Mouse (Mus musculus): ENCODE data around the gene Tshz2. TPM values are rescaled to one million over a fixed set of nuclear protein-coding genes. Genes with fewer than 3 reads are reported as not detected.

Gene Tshz2
- polyA plus RNA-seq, 1 experiment = 16.1 TPM

- Histone ChIP-seq H3K27ac (ENCODE audit: insufficient read depth, low read length) (no peak overlapping the region), H3K27me3 (ENCODE audit: control insufficient read depth, insufficient read depth, low read length) (no peaks in the 10 kb centered on the region), H3K4me3 (replicated peaks; ENCODE audit: insufficient read depth, low read depth, low read length) (no peak overlapping the region), H3K4me1 (ENCODE audit: control insufficient read depth, insufficient read depth, low read length) (no peaks in the 10 kb centered on the region)
- WGBS = 30% methylated on average over 18 of the region's 18 CpGs
- DNase-seq = no peak
- no peak for TF ChIP-seq CTCF (IDR thresholded peaks at IDR 0.05; ENCODE audit: borderline replicate concordance, insufficient read depth, low read depth, low read length)
- no peak for TF ChIP-seq POLR2A (IDR thresholded peaks at IDR 0.05; ENCODE audit: borderline replicate concordance, insufficient read depth, low read length)
Measured at GRCm38 (mm10) chr2:169721793-169722326, 89.0 kb downstream of the Tshz2 start.

GRCm38 (mm10) chr2:169722341-169722740, 89.5 kb downstream of the Tshz2 start:
- no peak for TF ChIP-seq CTCF (IDR thresholded peaks at IDR 0.05; ENCODE audit: borderline replicate concordance, insufficient read depth, low read depth, low read length)
- no peak for TF ChIP-seq POLR2A (IDR thresholded peaks at IDR 0.05; ENCODE audit: borderline replicate concordance, insufficient read depth, low read length)
- Histone ChIP-seq H3K27me3 (ENCODE audit: control insufficient read depth, insufficient read depth, low read length) (no peaks in the 10 kb centered on the region), H3K4me1 (ENCODE audit: control insufficient read depth, insufficient read depth, low read length) (no peaks in the 10 kb centered on the region), H3K4me3 (replicated peaks; ENCODE audit: insufficient read depth, low read depth, low read length) (no peak overlapping the region), H3K27ac (ENCODE audit: insufficient read depth, low read length) (no peak overlapping the region)
- 91% methylated on average over 6 of the region's 6 CpGs for WGBS
- DNase-seq = no peak

GRCm38 (mm10) chr2:169723645-169724462, 91.0 kb downstream of the Tshz2 start:
- TF ChIP-seq POLR2A (IDR thresholded peaks at IDR 0.05; ENCODE audit: borderline replicate concordance, insufficient read depth, low read length) = no peak
- TF ChIP-seq CTCF (IDR thresholded peaks at IDR 0.05; ENCODE audit: borderline replicate concordance, insufficient read depth, low read depth, low read length) = no peak
- 62% methylated on average over 24 of the region's 24 CpGs for WGBS
- Histone ChIP-seq H3K4me1 (ENCODE audit: control insufficient read depth, insufficient read depth, low read length) (no peaks in the 10 kb centered on the region), H3K4me3 (replicated peaks; ENCODE audit: insufficient read depth, low read depth, low read length) (no peak overlapping the region), H3K27me3 (ENCODE audit: control insufficient read depth, insufficient read depth, low read length) (no peaks in the 10 kb centered on the region), H3K27ac (ENCODE audit: insufficient read depth, low read length) (no peak overlapping the region)
- DNase-seq = no peak

- TF ChIP-seq POLR2A (IDR thresholded peaks at IDR 0.05; ENCODE audit: borderline replicate concordance, insufficient read depth, low read length) (no peak), CTCF (IDR thresholded peaks at IDR 0.05; ENCODE audit: borderline replicate concordance, insufficient read depth, low read depth, low read length) (no peak)
- H3K27me3 ChIP-seq (ENCODE audit: control insufficient read depth, insufficient read depth, low read length) = no peaks in the 10 kb centered on the region
- WGBS = 67% methylated on average over 16 of the region's 16 CpGs
- H3K27ac ChIP-seq (ENCODE audit: insufficient read depth, low read length) = no peak overlapping the region
- no peaks in the 10 kb centered on the region for H3K4me1 ChIP-seq (ENCODE audit: control insufficient read depth, insufficient read depth, low read length)
- no peak overlapping the region for H3K4me3 ChIP-seq (replicated peaks; ENCODE audit: insufficient read depth, low read depth, low read length)
- DNase-seq = no peak
Measured at GRCm38 (mm10) chr2:169728651-169729280, 96.0 kb downstream of the Tshz2 start.

- Histone ChIP-seq H3K27ac (ENCODE audit: insufficient read depth, low read length) (no peak overlapping the region), H3K27me3 (ENCODE audit: control insufficient read depth, insufficient read depth, low read length) (no peaks in the 10 kb centered on the region), H3K4me1 (ENCODE audit: control insufficient read depth, insufficient read depth, low read length) (no peaks in the 10 kb centered on the region), H3K4me3 (replicated peaks; ENCODE audit: insufficient read depth, low read depth, low read length) (no peak overlapping the region)
- DNase-seq = no peak
- WGBS = 61% methylated on average over 7 of the region's 7 CpGs
- TF ChIP-seq POLR2A (IDR thresholded peaks at IDR 0.05; ENCODE audit: borderline replicate concordance, insufficient read depth, low read length) = no peak
Measured at GRCm38 (mm10) chr2:169730551-169730996, 97.8 kb downstream of the Tshz2 start.

GRCm38 (mm10) chr2:169734053-169734452, 101.2 kb downstream of the Tshz2 start:
- TF ChIP-seq POLR2A (IDR thresholded peaks at IDR 0.05; ENCODE audit: borderline replicate concordance, insufficient read depth, low read length) (no peak), CTCF (IDR thresholded peaks at IDR 0.05; ENCODE audit: borderline replicate concordance, insufficient read depth, low read depth, low read length) (no peak)
- no peak for DNase-seq
- Histone ChIP-seq H3K27me3 (ENCODE audit: control insufficient read depth, insufficient read depth, low read length) (no peaks in the 10 kb centered on the region), H3K4me1 (ENCODE audit: control insufficient read depth, insufficient read depth, low read length) (no peaks in the 10 kb centered on the region), H3K4me3 (replicated peaks; ENCODE audit: insufficient read depth, low read depth, low read length) (no peak overlapping the region), H3K27ac (ENCODE audit: insufficient read depth, low read length) (no peak overlapping the region)
- 68% methylated on average over 7 of the region's 7 CpGs for WGBS

GRCm38 (mm10) chr2:169735475-169736406, 102.9 kb downstream of the Tshz2 start:
- TF ChIP-seq CTCF (IDR thresholded peaks at IDR 0.05; ENCODE audit: borderline replicate concordance, insufficient read depth, low read depth, low read length) = no peak
- no peak for TF ChIP-seq POLR2A (IDR thresholded peaks at IDR 0.05; ENCODE audit: borderline replicate concordance, insufficient read depth, low read length)
- no peak overlapping the region for H3K4me3 ChIP-seq (replicated peaks; ENCODE audit: insufficient read depth, low read depth, low read length)
- no peak overlapping the region for H3K27ac ChIP-seq (ENCODE audit: insufficient read depth, low read length)
- no peak for DNase-seq
- no peaks in the 10 kb centered on the region for H3K27me3 ChIP-seq (ENCODE audit: control insufficient read depth, insufficient read depth, low read length)
- H3K4me1 ChIP-seq (ENCODE audit: control insufficient read depth, insufficient read depth, low read length) = no peaks in the 10 kb centered on the region
- 91% methylated on average over 26 of the region's 26 CpGs for WGBS
